Mouse (Mus musculus) cortical plate, adult 2 months (tissue): ENCODE measurements around the gene Enpp1.

Experiments used
- CTCF ChIP-seq: fragments of 200-500 bp; IDR thresholded peaks from 2 replicates; pipeline ENCODE4 v1.5.1; 2011; ENCODE audit warnings: mild to moderate bottlenecking, control low read depth, low read length; ENCODE audit not compliant: insufficient read depth; ENCODE audit errors: extremely low read depth
- POLR2A ChIP-seq: fragments of 200-500 bp; IDR thresholded peaks from 2 replicates; pipeline ENCODE4 v1.6.1; 2011; ENCODE audit warnings: mild to moderate bottlenecking, low read length, control low read depth; ENCODE audit not compliant: insufficient read depth; ENCODE audit errors: extremely low read depth

DNA sequence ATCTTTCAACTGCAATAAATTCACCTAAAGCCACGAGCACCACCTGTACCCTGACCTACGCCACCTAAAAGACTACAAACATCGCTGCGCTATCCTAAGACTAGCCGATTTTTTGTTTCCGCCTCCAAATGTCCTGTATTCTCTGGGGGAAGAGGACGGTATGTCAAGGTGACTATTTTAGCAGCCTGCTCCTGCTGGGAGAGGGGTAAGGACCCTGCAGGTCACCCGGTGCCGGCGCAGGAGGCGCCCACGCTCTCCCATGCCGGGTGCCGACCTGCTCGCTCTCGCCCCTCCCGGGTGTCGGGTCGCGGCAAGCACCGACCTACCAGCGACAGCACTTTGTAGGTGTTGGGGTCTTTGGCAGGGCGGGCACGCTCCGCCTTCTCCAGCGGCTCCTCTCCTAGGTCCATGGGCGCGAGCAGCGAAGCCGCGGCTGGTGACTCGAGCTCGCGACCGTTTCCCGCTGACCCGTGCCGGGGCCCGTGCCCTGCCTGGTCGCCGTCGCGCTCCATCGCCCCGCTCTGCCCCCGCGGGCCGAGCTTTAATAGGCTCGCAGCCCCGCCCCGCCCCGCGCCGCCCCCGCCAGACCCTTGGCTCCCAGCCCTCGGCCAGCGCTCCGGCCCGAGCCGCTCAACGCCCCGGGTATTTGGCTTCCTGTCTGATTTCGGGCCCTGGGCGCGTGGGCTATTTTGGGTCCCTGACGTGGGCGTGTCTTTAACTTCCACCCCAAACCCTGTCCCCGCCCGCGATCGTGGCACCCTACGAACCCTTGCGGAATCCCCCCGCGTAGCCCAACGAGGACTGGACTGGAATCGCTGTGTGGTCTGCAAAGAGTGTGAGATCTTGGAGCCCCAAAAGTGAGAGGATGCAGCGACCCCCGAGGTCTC is at the start of gene Enpp1:
- TF ChIP-seq CTCF (no peak), POLR2A (no peak)
